ENCODE assay signal across 8 mouse cellular contexts in genomic region chr19:16132791-16132864, GRCm38 (mm10). TPM values are rescaled to one million over a fixed set of nuclear protein-coding genes. Genes with fewer than 3 reads are reported as not detected.
DNase-seq lines count a peak whose midpoint lies in the region; ATAC-seq and TF ChIP-seq lines count a peak whose summit lies in the region.

TSS of gene Gnaq (plus strand) at chr19:16132831.

- DNase-seq in cerebellum, adult 2 months, result no peak
- DNase-seq in adrenal gland, adult 8-10 months, result no peak
- DNase-seq in gastrocnemius, postnatal 14 days, result no peak
- no peak for DNase-seq in midbrain, embryonic 10.5 days (ENCODE audit: low spot score)
- no peak for DNase-seq in embryo, embryonic 10 days (ENCODE audit: low spot score)
- DNase-seq in urinary bladder, adult 18-20 months (ENCODE audit: low spot score in 2 of 2), result no peak

- H3K27me3 ChIP-seq in cerebellum, adult 2 months (ENCODE audit: control insufficient read depth, insufficient read depth, low read length), result no peaks in the 10 kb centered on the region
- no peaks in the 10 kb centered on the region for H3K27me3 ChIP-seq in intestine, embryonic 15.5 days (replicated peaks)
- no peaks in the 10 kb centered on the region for H3K27me3 ChIP-seq in midbrain, embryonic 10.5 days (ENCODE audit: low read depth, poor library complexity, severe bottlenecking)

- no peak for TF ChIP-seq CTCF in cerebellum, adult 2 months (IDR thresholded peaks at IDR 0.05; ENCODE audit: borderline replicate concordance, insufficient read depth, low read depth, low read length)

- peak within 1 kb of the TSS; percentile 92 for H3K9ac ChIP-seq in intestine, embryonic 15.5 days

- H3K9me3 ChIP-seq in intestine, embryonic 15.5 days, result no peaks in the 10 kb centered on the region
- no peaks in the 10 kb centered on the region for H3K9me3 ChIP-seq in midbrain, embryonic 10.5 days (replicated peaks)

- no peak for ATAC-seq in cerebellum, adult (ENCODE audit: insufficient number of reproducible peaks, low FRiP score, low TSS enrichment)
- no peak for ATAC-seq in intestine, embryonic 15.5 days

- 3% methylated on average over 14 of the region's 14 CpGs for WGBS in cerebellum, adult 2 months
- no CpG with 5 or more reads among the region's 14 CpGs for WGBS in intestine, embryonic 15.5 days
- 8% methylated on average over 14 of the region's 14 CpGs for whole genome bisulfite sequencing in midbrain, embryonic 10.5 days

- no peak for TF ChIP-seq POLR2A in cerebellum, adult 2 months (IDR thresholded peaks at IDR 0.05; ENCODE audit: borderline replicate concordance, insufficient read depth, low read length)

- no peaks in the 10 kb centered on the region for H3K36me3 ChIP-seq in intestine, embryonic 15.5 days
- H3K36me3 ChIP-seq in midbrain, embryonic 10.5 days, result no peaks in the 10 kb centered on the region

- intact Hi-C loops in gastrocnemius, postnatal 14 days (cut with DNase I; ENCODE audit: low total_unique reads), result no loop called here

- H3K4me3 ChIP-seq in cerebellum, adult 2 months (replicated peaks; ENCODE audit: insufficient read depth, low read depth, low read length), result peak within 1 kb of the TSS; percentile 98
- peak within 1 kb of the TSS; percentile 95 for H3K4me3 ChIP-seq in intestine, embryonic 15.5 days (replicated peaks)
- peak within 1 kb of the TSS; percentile 96 for H3K4me3 ChIP-seq in midbrain, embryonic 10.5 days

- peak within 1 kb of the TSS; percentile 92 for H3K27ac ChIP-seq in cerebellum, adult 2 months (ENCODE audit: insufficient read depth, low read length)
- peak within 1 kb of the TSS; percentile 98 for H3K27ac ChIP-seq in intestine, embryonic 15.5 days
- peak within 1 kb of the TSS; percentile 99 for H3K27ac ChIP-seq in midbrain, embryonic 10.5 days (replicated peaks)

- peak within 1 kb of the TSS; percentile 74 for H3K4me2 ChIP-seq in intestine, embryonic 15.5 days (replicated peaks)

- peaks cover 13% of the 10 kb centered on the region for H3K4me1 ChIP-seq in cerebellum, adult 2 months (ENCODE audit: control insufficient read depth, insufficient read depth, low read length)
- H3K4me1 ChIP-seq in intestine, embryonic 15.5 days (replicated peaks), result peaks cover 9% of the 10 kb centered on the region
- H3K4me1 ChIP-seq in midbrain, embryonic 10.5 days, result peaks cover 49% of the 10 kb centered on the region

RNA-seq across cellular contexts. Expression of gene Gnaq, which starts in this region (rescaled TPM):
- 56.2 and 57.2 TPM in 2 replicates for polyA plus RNA-seq in cerebellum, adult 2 months (2012; rRNA removed)
- total RNA-seq in adrenal gland, adult 8-10 months (2022), result 10 to 100 TPM; 50.3 to 63.4 (median 58.1) TPM
- total RNA-seq in gastrocnemius, postnatal 14 days (2021), result 10 to 100 TPM; 15.8 to 20.3 TPM
- 28.1 and 28.3 TPM in 2 replicates for polyA plus RNA-seq in intestine, embryonic 15.5 days (2015; fragmentation: Nextera tagmentation; extraction: Ambion mirVana)
- polyA plus RNA-seq in midbrain, embryonic 10.5 days (2016; fragmentation: Nextera tagmentation; extraction: Ambion mirVana), result 20.9 and 27.5 TPM in 2 replicates
